Mouse (Mus musculus) midbrain, postnatal 0 days (tissue): Measurements from ENCODE around the gene Gsdme. TPM values are rescaled to one million over a fixed set of nuclear protein-coding genes. Genes with fewer than 3 reads are reported as not detected.

Experiments
- ATAC-seq: fragments of 200-750 bp; cut with Nextera tagmentation; 2 replicates; pipeline ENCODE4 v1.8.0; 2017; ENCODE audit warnings: moderate number of reproducible peaks, mild to moderate bottlenecking, moderate TSS enrichment, moderate library complexity; ENCODE audit not compliant: low FRiP score
- DNase-seq: peaks from one replicate; pipeline ENCODE4 v3.0.0-alpha.2; 2015; ENCODE audit warnings: low spot score
- H3K27ac ChIP-seq: fragments of 300-500 bp; sonication (generic); 2 replicates; pipeline ENCODE4 v1.5.1; 2014; ENCODE audit warnings: low read depth, mild to moderate bottlenecking, low read length, mixed read lengths
- H3K27me3 ChIP-seq: fragments of 300-500 bp; sonication (generic); 2 replicates; pipeline ENCODE4 v1.6.1; 2014; ENCODE audit warnings: low read length, control low read depth, mixed read lengths; ENCODE audit not compliant: insufficient read depth
- H3K36me3 ChIP-seq: fragments of 300-500 bp; sonication (generic); 2 replicates; pipeline ENCODE4 v1.6.1; 2014; ENCODE audit warnings: low read length, control low read depth, mixed read lengths; ENCODE audit not compliant: insufficient read depth
- H3K4me1 ChIP-seq: fragments of 300-500 bp; sonication (generic); 2 replicates; pipeline ENCODE4 v1.6.1; 2014; ENCODE audit warnings: mild to moderate bottlenecking, control low read depth, antibody characterized with exemption, low read length, mixed read lengths; ENCODE audit not compliant: insufficient read depth
- H3K4me2 ChIP-seq: fragments of 300-500 bp; sonication (generic); 2 replicates; pipeline ENCODE4 v1.6.1; 2014; ENCODE audit warnings: low read depth, mild to moderate bottlenecking, low read length, mixed read lengths; ENCODE audit not compliant: poor library complexity, severe bottlenecking
- H3K4me3 ChIP-seq: fragments of 300-500 bp; sonication (generic); 2 replicates; pipeline ENCODE4 v1.5.1; 2014; ENCODE audit warnings: low read depth, mild to moderate bottlenecking, low read length, moderate library complexity
- H3K9ac ChIP-seq: fragments of 300-500 bp; sonication (generic); replicated peaks from 2 replicates; pipeline ENCODE4 v1.6.1; 2014; ENCODE audit warnings: mild to moderate bottlenecking, low read length, moderate library complexity, mixed read lengths; ENCODE audit not compliant: poor library complexity, severe bottlenecking
- H3K9me3 ChIP-seq: fragments of 300-500 bp; sonication (generic); 2 replicates; pipeline ENCODE4 v1.6.1; 2016; ENCODE audit warnings: low read length, control low read depth
- CTCF ChIP-seq: IDR thresholded peaks from 2 replicates; pipeline ENCODE4 v1.5.1; 2016; ENCODE audit warnings: antibody characterized with exemption, mild to moderate bottlenecking
- WGBS: fragments of 180-500 bp; shearing (Covaris S2); extraction: QIAGEN DNeasy Blood & Tissue Kit; methylation state at CpG from one replicate; pipeline ENCODE4 v1.1.7; 2014; 5-methylcytosine and 5-hydroxymethylcytosine counted together
- polyA plus RNA-seq: library from polyadenylated mRNA; unstranded; fragments of >200 nt; fragmentation: Nextera tagmentation; extraction: Ambion mirVana; gene quantifications from 2 replicates; pipeline ENCODE4 v1.2.1, GENCODE M21; 2015
- total RNA-seq: library from RNA; depleted of rRNA; stranded (reverse); fragments of >200 nt; gene quantifications from 2 replicates; pipeline ENCODE4 v1.2.3, GENCODE M21; 2014

Gsdme gene
- total and polyA plus RNA-seq, 2 experiments from 2014 or later = 22.7 to 88.6 TPM

- Histone ChIP-seq H3K9me3 (no peaks in the 10 kb centered on the region), H3K27ac (no peak overlapping the region), H3K4me3 (no peak overlapping the region), H3K27me3 (no peaks in the 10 kb centered on the region), H3K4me1 (no peaks in the 10 kb centered on the region), H3K36me3 (peaks cover 10% of the 10 kb centered on the region), H3K4me2 (no peak overlapping the region), H3K9ac (no peak overlapping the region)
- no peak for ATAC-seq
- WGBS = 96% methylated on average over 5 of the region's 5 CpGs
- TF ChIP-seq CTCF = no peak
- no peak for DNase-seq
Observed at GRCm38 (mm10) chr6:50231288-50231687, 32.4 kb downstream of the Gsdme start.

DNA sequence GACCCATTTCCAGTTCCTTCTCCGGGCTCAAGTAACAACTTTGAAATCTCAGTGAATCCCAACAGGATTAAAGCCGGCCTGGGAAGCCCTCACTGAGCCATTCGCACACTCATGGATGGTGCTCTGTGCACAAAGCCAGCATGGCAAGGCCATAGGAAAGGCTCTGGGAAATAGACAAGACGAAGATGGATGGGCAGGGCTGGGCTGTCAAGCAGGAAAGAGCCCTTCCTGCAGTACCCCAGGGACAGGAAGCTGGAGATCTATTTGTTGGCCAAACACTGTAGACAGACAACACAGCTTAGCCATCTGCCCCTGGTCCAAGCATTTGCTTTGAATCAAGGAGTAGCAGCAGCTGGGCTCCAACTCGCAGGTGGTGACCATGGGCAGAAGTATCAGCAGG, 35.5 kb downstream of the Gsdme start:
- no peak overlapping the region for H3K4me2 ChIP-seq
- H3K9me3 ChIP-seq = no peaks in the 10 kb centered on the region
- ATAC-seq = no peak
- peaks cover 8% of the 10 kb centered on the region for H3K36me3 ChIP-seq
- peak; percentile 4 for DNase-seq
- H3K9ac ChIP-seq = no peak overlapping the region
- H3K27me3 ChIP-seq = no peaks in the 10 kb centered on the region
- TF ChIP-seq CTCF = no peak
- 87% methylated on average over 5 of the region's 5 CpGs for WGBS
- H3K4me3 ChIP-seq = no peak overlapping the region
- H3K27ac ChIP-seq = no peak overlapping the region
- no peaks in the 10 kb centered on the region for H3K4me1 ChIP-seq

- Histone ChIP-seq H3K4me1 (no peaks in the 10 kb centered on the region), H3K9ac (no peak overlapping the region), H3K36me3 (peaks cover 14% of the 10 kb centered on the region), H3K4me2 (no peak overlapping the region), H3K9me3 (no peaks in the 10 kb centered on the region), H3K27me3 (no peaks in the 10 kb centered on the region), H3K4me3 (no peak overlapping the region), H3K27ac (no peak overlapping the region)
- DNase-seq (no peak), ATAC-seq (no peak)
- TF ChIP-seq CTCF = no peak
- 80% methylated on average over 5 of the region's 5 CpGs for whole genome bisulfite sequencing
Observed at GRCm38 (mm10) chr6:50225232-50225631, 38.4 kb downstream of the Gsdme start.

DNA sequence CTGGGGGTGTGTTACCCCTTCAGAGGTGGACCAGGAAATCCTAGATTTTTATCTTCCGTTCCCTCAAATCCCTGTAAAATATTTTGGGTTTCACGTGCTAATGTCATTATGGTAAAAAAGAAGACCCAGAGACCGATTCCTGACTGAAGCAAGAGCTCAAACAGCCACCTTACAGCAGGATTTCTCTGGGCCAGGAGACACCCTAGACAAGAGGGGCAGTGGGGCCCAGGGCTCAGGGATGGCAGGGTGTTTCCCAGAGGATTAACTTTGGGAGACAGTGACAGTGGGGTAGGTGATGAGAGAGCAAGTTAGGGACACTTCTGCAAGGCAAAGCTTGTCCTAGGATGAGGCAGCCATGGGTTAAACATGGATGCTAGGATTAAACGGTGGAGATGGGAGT, 40.1 kb downstream of the Gsdme start:
- Histone ChIP-seq H3K36me3 (peaks cover 22% of the 10 kb centered on the region), H3K27ac (no peak overlapping the region), H3K9me3 (no peaks in the 10 kb centered on the region), H3K27me3 (no peaks in the 10 kb centered on the region), H3K4me1 (no peaks in the 10 kb centered on the region), H3K9ac (no peak overlapping the region), H3K4me3 (no peak overlapping the region), H3K4me2 (no peak overlapping the region)
- no peak for ATAC-seq
- 91% methylated on average over 4 of the region's 4 CpGs for WGBS
- TF ChIP-seq CTCF = no peak
- DNase-seq = no peak

GRCm38 (mm10) chr6:50222986-50223385, 40.7 kb downstream of the Gsdme start:
- no peak for TF ChIP-seq CTCF

DNA sequence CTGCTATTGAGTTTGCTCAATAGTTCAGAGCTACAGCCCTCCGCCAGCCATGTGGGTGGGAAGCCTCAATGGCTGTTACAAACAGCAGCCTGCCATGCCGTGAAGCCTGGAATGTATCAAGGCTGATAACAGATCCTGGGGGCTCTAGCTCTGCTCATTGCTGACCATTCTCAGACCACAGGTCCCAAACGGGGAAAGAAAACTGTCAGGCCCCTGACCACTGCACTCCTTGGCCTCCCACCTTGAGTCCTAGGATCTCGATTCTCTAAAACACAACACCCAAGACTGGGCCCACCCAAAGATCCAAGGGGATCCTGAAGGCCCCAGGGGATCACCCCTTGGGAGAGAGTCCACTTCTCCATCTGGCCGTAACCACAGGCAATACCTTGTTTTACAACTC, 41.3 kb downstream of the Gsdme start:
- Histone ChIP-seq H3K9me3 (no peaks in the 10 kb centered on the region), H3K4me3 (no peak overlapping the region), H3K36me3 (peaks cover 19% of the 10 kb centered on the region), H3K9ac (no peak overlapping the region), H3K4me1 (no peaks in the 10 kb centered on the region), H3K4me2 (no peak overlapping the region), H3K27me3 (no peaks in the 10 kb centered on the region), H3K27ac (no peak overlapping the region)
- 91% methylated on average over 5 of the region's 5 CpGs for WGBS
- no peak for DNase-seq
- ATAC-seq = no peak
- TF ChIP-seq CTCF = no peak

More at GRCm38 (mm10) chr6:50222986-50223385, 40.7 kb downstream of the Gsdme start:
- Histone ChIP-seq H3K9ac (no peak overlapping the region), H3K27me3 (no peaks in the 10 kb centered on the region), H3K9me3 (no peaks in the 10 kb centered on the region), H3K4me2 (no peak overlapping the region), H3K4me3 (no peak overlapping the region), H3K36me3 (peaks cover 19% of the 10 kb centered on the region), H3K27ac (no peak overlapping the region), H3K4me1 (no peaks in the 10 kb centered on the region)
- DNase-seq (no peak), ATAC-seq (no peak)
- 75% methylated on average over 5 of the region's 5 CpGs for WGBS

GRCm38 (mm10) chr6:50220863-50221262, 42.8 kb downstream of the Gsdme start:
- no peaks in the 10 kb centered on the region for H3K27me3 ChIP-seq
- DNase-seq = no peak

More at GRCm38 (mm10) chr6:50220863-50221262, 42.8 kb downstream of the Gsdme start:
- Histone ChIP-seq H3K9me3 (no peaks in the 10 kb centered on the region), H3K9ac (no peak overlapping the region), H3K27ac (no peak overlapping the region), H3K4me1 (no peaks in the 10 kb centered on the region), H3K36me3 (peaks cover 26% of the 10 kb centered on the region), H3K4me2 (no peak overlapping the region), H3K4me3 (no peak overlapping the region)
- TF ChIP-seq CTCF = peak; percentile 67
- ATAC-seq = no peak
- WGBS = 51% methylated on average over 6 of the region's 6 CpGs
